Mouse (Mus musculus) ES-Bruce4 (cell line): Measurements from ENCODE around the gene Kcnc1. TPM values are rescaled to one million over a fixed set of nuclear protein-coding genes. Genes with fewer than 3 reads are reported as not detected.

Source experiments
- H3K27ac ChIP-seq: 2 replicates; pipeline ENCODE4 v1.5.1; 2012; ENCODE audit warnings: low read length, inconsistent platforms; ENCODE audit not compliant: insufficient read depth
- H3K27me3 ChIP-seq: 2 replicates; pipeline ENCODE4 v1.6.1; 2012; ENCODE audit warnings: mild to moderate bottlenecking, low read length, inconsistent platforms; ENCODE audit not compliant: control insufficient read depth, poor library complexity, insufficient read depth, severe bottlenecking
- H3K36me3 ChIP-seq: 2 replicates; pipeline ENCODE4 v1.6.1; 2012; ENCODE audit warnings: inconsistent platforms, mild to moderate bottlenecking, low read length, moderate library complexity; ENCODE audit not compliant: control insufficient read depth, poor library complexity, insufficient read depth, severe bottlenecking
- H3K4me1 ChIP-seq: one replicate; pipeline ENCODE4 v1.8.1; 2011; ENCODE audit warnings: low read length; ENCODE audit not compliant: control insufficient read depth, insufficient read depth
- H3K4me3 ChIP-seq: 2 replicates; pipeline ENCODE4 v1.5.1; 2011; ENCODE audit warnings: low read depth, mild to moderate bottlenecking, low read length
- H3K9ac ChIP-seq: 2 replicates; pipeline ENCODE4 v1.6.1; 2012; ENCODE audit warnings: low read depth, mild to moderate bottlenecking, inconsistent platforms; ENCODE audit not compliant: poor library complexity, severe bottlenecking
- H3K9me3 ChIP-seq: replicated peaks from 2 replicates; pipeline ENCODE4 v1.6.1; 2012; ENCODE audit warnings: mild to moderate bottlenecking, low read length, inconsistent platforms; ENCODE audit not compliant: control insufficient read depth, poor library complexity, insufficient read depth, severe bottlenecking
- CTCF ChIP-seq: IDR thresholded peaks from one replicate; pipeline ENCODE4 v1.8.1; 2011; ENCODE audit warnings: low read depth, low read length
- EP300 ChIP-seq: IDR thresholded peaks from 2 replicates; pipeline ENCODE4 v1.6.1; 2011; ENCODE audit warnings: low read depth, low read length; ENCODE audit not compliant: insufficient read depth
- POLR2A ChIP-seq: IDR thresholded peaks from one replicate; pipeline ENCODE4 v1.8.1; 2011; ENCODE audit warnings: low read length; ENCODE audit not compliant: insufficient read depth
- polyA plus RNA-seq: library from polyadenylated mRNA; stranded (reverse); fragments of >200 nt; gene quantifications from 2 replicates; pipeline ENCODE4 v1.2.4, GENCODE M21; 2011; ENCODE audit warnings: low read depth; ENCODE audit not compliant: missing spikeins, insufficient read depth, insufficient read length

The Kcnc1 gene
- polyA plus RNA-seq, 1 experiment = 0.07 TPM

GRCm38 (mm10) chr7:46443163-46443562, 46.9 kb downstream of the Kcnc1 start:
- H3K9ac ChIP-seq = no peak overlapping the region
- no peak for TF ChIP-seq CTCF
- no peak for TF ChIP-seq POLR2A
- no peak for TF ChIP-seq EP300
- no peak overlapping the region for H3K27ac ChIP-seq
- no peaks in the 10 kb centered on the region for H3K4me1 ChIP-seq
- H3K4me3 ChIP-seq = no peak overlapping the region
- no peaks in the 10 kb centered on the region for H3K27me3 ChIP-seq
- H3K9me3 ChIP-seq = no peaks in the 10 kb centered on the region
- H3K36me3 ChIP-seq = no peaks in the 10 kb centered on the region

GRCm38 (mm10) chr7:46445896-46446295, 49.6 kb downstream of the Kcnc1 start:
- no peak overlapping the region for H3K9ac ChIP-seq
- no peak overlapping the region for H3K27ac ChIP-seq
- no peaks in the 10 kb centered on the region for H3K9me3 ChIP-seq

GRCm38 (mm10) chr7:46447473-46448165, 51.3 kb downstream of the Kcnc1 start:
- Histone ChIP-seq H3K27ac (no peak overlapping the region), H3K27me3 (no peaks in the 10 kb centered on the region), H3K36me3 (no peaks in the 10 kb centered on the region), H3K9ac (no peak overlapping the region), H3K9me3 (no peaks in the 10 kb centered on the region), H3K4me1 (peaks cover 3% of the 10 kb centered on the region), H3K4me3 (no peak overlapping the region)
- TF ChIP-seq CTCF = no peak
- no peak for TF ChIP-seq EP300
- TF ChIP-seq POLR2A = no peak

More at GRCm38 (mm10) chr7:46445896-46446295, 49.6 kb downstream of the Kcnc1 start:
- no peaks in the 10 kb centered on the region for H3K36me3 ChIP-seq
- no peak overlapping the region for H3K4me3 ChIP-seq
- no peaks in the 10 kb centered on the region for H3K27me3 ChIP-seq
- peaks cover 3% of the 10 kb centered on the region for H3K4me1 ChIP-seq
- TF ChIP-seq POLR2A (no peak), CTCF (no peak), EP300 (no peak)

GRCm38 (mm10) chr7:46448922-46449645, 52.8 kb downstream of the Kcnc1 start:
- Histone ChIP-seq H3K4me1 (peaks cover 3% of the 10 kb centered on the region), H3K9me3 (no peaks in the 10 kb centered on the region), H3K27ac (no peak overlapping the region), H3K36me3 (no peaks in the 10 kb centered on the region), H3K9ac (no peak overlapping the region), H3K4me3 (no peak overlapping the region), H3K27me3 (no peaks in the 10 kb centered on the region)
- TF ChIP-seq EP300 (no peak), CTCF (no peak), POLR2A (no peak)

GRCm38 (mm10) chr7:46453930-46454679, 57.8 kb downstream of the Kcnc1 start:
- Histone ChIP-seq H3K9ac (no peak overlapping the region), H3K4me3 (no peak overlapping the region), H3K36me3 (no peaks in the 10 kb centered on the region), H3K9me3 (no peaks in the 10 kb centered on the region), H3K27me3 (no peaks in the 10 kb centered on the region), H3K27ac (no peak overlapping the region), H3K4me1 (peaks cover 3% of the 10 kb centered on the region)
- no peak for TF ChIP-seq CTCF
- TF ChIP-seq EP300 = no peak
- TF ChIP-seq POLR2A = no peak

GRCm38 (mm10) chr7:46457889-46458288, 61.6 kb downstream of the Kcnc1 start:
- TF ChIP-seq CTCF (no peak), POLR2A (no peak), EP300 (no peak)

More at GRCm38 (mm10) chr7:46457889-46458288, 61.6 kb downstream of the Kcnc1 start:
- Histone ChIP-seq H3K27ac (no peak overlapping the region), H3K9ac (no peak overlapping the region), H3K4me1 (no peaks in the 10 kb centered on the region), H3K9me3 (no peaks in the 10 kb centered on the region), H3K4me3 (no peak overlapping the region), H3K36me3 (no peaks in the 10 kb centered on the region), H3K27me3 (no peaks in the 10 kb centered on the region)
